Mouse (Mus musculus) layer of hippocampus, adult 9-10 months (tissue): Measurements from ENCODE around the gene Cdc37.

Source experiments
- DNase-seq: peaks from one replicate; pipeline ENCODE4 v3.0.0; 2022; ENCODE audit warnings: low spot score

Gene Cdc37

GRCm38 (mm10) chr9:21135941-21136381, 13.8 kb downstream of the Cdc37 start:
- no peak for DNase-seq

DNA sequence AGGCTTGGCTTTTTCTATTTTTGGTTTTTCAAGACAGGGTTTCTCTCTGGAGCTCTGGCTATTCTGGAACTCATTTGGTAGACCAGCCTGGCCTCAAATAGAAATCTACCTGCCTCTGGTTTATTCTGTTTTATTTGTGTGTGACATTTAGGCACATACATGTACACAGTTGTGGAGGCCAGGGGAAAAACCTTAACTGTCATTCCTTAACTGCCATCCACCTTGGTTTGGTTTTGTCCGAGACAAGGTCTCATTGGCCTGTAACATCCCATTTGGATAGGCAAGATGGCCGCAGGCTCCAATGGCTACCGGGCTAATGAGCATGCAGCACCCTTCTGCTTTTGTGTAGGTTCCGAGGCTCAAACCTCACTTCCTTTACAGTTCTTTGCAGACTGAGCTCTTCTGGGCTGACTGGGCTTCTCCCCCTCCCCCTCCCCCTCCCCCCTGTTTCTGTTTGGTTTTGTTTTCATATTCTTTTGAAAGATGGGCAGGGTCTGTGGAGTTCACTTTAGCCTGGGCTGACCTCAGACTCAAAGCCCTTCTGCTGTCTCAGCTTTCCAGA, 14.4 kb downstream of the Cdc37 start:
- DNase-seq = no peak

GRCm38 (mm10) chr9:21134595-21135328, 15.0 kb downstream of the Cdc37 start:
- no peak for DNase-seq

DNA sequence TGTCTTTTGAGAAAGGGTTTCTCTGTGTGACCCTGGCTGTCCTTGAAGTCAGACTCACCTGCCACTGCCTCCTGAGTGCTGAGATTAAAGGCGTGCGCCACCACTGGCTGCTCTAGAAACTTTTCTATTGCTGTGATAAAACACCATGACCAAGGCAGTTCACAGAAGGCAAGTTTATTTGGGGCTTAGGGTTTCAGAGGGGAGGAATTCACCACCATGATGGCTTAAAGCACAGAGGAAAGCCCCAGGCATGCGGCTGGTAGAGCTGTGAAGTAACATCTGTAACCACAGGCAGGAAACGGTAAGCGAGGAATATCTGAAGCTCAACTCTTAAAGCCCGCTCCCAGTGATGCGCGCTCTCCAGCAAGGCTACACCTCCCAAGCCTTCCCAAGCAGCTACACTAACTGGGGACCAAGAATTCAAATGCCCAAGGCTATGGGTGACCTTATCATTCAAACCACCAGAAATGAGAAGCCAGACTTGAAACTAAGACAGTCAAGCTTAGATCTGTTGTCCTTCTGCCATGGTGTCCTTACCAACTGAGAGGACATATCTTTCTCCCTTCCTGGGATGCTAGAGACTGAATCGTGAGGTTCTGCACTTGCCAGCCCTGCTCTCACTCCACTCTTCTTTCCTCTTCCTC, 16.6 kb downstream of the Cdc37 start:
- DNase-seq = no peak

GRCm38 (mm10) chr9:21132102-21132775, 17.5 kb downstream of the Cdc37 start:
- DNase-seq = no peak

- peak; percentile 93 for DNase-seq
These were observed 18.5 kb downstream of the Cdc37 start, which contains the start of gene Tyk2 for GRCm38 (mm10) chr9:21131059-21131956. Tyk2 (minus strand) TSS chr9:21131243.

DNA sequence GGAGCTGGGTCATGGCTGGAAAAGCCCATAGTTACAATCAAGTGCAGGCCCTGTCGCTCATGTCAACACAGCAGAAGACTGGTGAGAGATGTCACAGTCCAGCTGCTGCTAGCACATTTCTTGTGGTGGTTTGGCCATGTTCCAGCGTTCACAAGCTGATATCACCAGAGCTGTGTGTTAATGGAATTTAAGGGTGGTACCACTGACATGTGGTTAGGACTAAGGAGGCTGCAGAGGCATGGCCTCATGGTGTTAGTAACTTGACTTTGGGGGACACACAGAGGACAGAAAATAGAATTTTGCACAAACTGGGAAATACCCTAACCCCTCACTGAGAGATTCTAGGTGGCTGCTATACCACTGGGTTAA, 23.5 kb downstream of the Cdc37 start:
- no peak for DNase-seq

GRCm38 (mm10) chr9:21125502-21126258, 24.1 kb downstream of the Cdc37 start:
- no peak for DNase-seq

DNA sequence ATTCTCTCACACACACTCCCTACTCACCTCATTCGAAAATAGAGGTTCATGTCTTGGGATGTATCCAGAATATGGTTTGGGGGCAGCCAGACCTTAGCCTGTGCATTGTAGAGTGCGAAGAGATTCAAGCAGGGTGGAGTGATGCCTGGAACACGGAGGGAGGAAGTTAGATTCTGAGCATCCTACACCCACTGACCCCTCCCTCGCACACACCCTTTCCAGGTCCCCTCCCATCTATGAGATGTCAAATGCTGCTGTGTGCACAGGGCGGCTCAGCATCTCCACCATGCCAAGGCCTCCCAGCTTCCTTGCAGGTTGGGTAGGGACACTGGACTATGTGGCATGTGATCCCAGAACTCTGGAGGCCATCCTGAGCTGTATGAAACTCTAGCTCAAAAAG, 24.9 kb downstream of the Cdc37 start:
- no peak for DNase-seq

DNA sequence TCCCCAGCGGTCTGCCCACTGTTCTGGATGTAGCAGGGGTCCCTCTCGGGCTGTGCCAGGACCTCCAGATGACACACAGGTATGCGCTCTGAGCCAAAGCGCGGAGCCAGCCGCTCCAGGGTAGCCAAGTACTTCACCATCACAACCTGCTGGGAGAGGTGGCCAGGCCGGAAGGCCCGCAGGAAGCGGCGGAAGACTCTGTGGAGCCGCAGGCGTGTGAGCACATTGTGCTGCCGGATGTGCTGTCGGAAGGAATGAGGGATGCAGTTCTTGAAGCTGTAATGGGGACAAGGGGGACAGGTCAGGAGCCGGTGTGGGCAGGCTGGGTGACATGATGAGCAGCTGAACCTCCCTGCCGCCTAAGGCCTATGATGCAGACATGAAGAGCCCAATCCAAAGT, 28.3 kb downstream of the Cdc37 start:
- no peak for DNase-seq

GRCm38 (mm10) chr9:21117073-21117472, 32.7 kb downstream of the Cdc37 start:
- DNase-seq = no peak

DNA sequence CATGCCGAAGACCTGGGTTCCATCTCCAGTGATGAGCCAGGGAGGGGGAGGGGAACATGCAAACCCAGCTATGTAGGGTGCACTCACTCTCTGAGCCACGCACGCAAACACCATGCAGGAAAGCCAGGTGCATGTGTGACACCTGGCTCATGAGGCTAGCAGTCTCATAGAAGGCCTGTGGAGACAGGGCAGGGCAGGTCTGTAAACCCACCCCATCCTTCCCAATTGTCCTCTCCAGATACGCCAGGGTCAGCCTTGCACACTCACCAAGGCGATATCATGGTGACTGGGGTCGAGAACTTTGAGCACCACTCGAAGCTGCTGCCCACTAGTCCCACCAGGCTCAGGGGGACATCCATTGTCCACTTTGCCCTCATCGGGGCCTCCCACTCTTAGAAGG, 34.7 kb downstream of the Cdc37 start:
- DNase-seq = no peak

DNA sequence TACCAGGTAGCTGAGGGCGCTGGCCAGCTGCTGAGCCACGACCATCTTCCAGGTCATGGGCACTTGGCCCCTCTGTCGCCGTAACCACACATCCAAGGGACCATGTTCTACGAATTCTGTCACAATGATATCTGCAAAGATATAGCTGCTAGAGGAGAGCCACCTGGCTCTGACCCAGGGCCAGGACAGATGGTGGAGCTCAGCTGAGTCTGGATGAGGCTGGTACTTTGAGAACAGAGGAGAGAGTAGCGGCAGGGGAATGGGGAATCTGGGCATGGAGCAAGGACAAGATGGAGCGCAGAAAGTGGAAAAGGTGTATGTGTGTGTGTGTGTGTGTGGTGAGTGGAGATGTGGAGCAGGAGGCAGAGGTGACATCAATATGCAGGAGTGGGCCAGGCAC, 35.6 kb downstream of the Cdc37 start:
- DNase-seq = no peak

- no peak for DNase-seq
These were observed 36.0 kb downstream of the Cdc37 start for GRCm38 (mm10) chr9:21113751-21114150.

DNA sequence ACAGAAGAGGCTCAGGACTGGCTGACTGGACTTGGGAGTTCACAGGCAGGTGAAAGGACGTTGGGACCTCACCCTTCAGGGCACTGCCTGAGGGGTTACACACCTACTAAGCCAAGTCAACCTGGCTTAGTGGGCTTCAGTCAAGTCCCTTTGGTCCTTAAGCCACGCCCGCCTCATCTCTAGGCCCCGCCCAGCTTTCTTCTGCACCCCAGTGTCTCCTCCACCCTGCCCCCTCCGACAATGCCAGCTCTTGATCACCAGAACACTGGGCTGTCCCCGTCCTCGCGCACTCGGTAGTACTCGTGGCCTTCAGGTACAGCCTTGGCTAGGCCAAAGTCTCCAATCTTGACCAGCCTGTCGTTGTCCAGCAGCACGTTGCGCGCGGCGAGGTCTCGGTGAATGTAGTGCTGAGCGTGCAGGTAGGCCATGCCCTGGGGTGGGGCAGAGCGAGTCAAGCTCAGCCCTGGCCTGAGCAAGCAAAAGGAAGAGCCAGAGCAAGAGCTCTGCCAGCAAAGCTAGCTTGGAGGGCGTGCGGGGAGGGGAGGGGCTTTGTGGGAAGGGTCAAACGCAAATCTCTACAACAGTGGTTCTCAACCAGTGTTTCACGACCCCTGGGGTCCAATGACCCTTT, 42.1 kb downstream of the Cdc37 start:
- no peak for DNase-seq

DNA sequence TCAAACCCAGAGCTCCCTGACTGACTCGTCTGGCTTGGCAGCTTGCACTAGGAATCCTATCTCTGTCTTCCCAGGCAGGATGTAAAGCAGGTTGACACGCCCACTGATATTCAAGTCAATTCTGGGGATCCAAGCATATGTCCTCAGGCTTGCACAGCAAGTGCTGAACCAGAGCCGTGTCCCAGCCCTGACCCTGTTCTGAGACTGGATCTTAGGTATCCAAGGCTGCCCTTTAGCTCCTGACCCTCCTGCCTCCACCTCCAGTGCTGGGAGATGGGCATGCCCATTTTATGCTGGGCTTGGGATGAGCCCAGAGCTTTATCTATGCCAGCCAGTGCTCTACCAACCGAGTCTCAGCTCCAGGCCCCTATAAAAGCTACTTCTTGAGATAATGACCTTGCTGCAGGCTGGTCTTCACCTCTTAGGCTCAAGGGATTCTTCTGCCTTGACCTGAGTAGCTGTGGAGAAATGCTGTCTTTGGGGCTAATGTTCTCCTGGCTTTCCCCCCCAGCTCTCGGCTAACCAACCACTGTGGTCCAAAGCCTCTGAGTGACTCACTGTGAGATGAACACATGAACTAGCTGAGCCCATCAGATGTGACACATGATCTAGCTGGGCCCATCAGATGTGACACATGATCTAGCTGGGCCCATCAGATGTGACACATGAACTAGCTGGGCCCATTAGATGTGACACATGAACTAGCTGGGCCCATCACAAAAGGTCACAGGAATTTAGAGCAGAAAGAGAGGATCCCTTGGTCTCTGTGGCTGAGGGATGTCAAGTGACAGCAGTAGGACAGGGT, 43.8 kb downstream of the Cdc37 start:
- DNase-seq = no peak

GRCm38 (mm10) chr9:21104814-21105213, 45.0 kb downstream of the Cdc37 start:
- no peak for DNase-seq

GRCm38 (mm10) chr9:21102076-21102475, 47.7 kb downstream of the Cdc37 start:
- DNase-seq = no peak

DNA sequence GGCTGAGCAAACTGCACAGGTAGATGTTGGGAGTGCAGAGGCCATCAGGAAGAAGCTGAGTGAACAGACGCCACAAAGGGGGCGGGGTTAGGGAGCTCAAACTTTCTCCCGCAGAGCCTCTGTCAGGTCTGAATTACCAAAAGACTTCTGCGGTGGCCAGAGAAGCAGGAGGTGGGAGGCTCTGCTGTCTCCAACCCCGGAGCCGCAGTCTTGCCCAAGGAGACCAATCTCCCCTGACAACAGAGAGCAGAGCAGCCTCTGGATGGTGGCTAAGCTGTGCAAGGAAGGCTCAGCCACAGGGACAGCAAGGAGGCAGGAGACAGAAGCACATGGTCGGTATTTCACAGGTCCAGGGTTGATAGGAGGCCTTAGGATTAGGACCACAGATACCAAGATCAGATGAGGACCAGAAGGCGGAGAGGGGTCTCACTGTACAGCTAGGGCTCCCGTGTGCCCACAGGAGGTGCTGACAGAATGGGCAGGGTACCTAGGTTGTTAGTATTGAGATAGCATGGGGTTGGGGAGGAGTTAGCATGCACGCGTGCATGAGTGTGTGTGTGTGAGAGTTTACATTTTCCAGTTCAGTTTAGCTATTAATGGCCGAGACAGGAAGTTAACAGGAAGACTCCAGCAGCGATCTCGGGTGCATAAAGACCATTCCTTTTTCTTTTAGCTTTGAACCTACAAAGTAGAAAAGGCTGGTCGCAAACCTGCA, 49.2 kb downstream of the Cdc37 start:
- no peak for DNase-seq
